Mouse (Mus musculus): ENCODE measurements at regions not wholly inside any gene's neighbourhood (a gene's known extent, or its start where the extent isn't known, plus 50 kb on each side); places are given as distances from the start of the nearest gene placed in this dataset.

- Histone ChIP-seq H3K27ac (ENCODE audit: insufficient read depth, low read length) (no peak overlapping the region), H3K4me3 (ENCODE audit: insufficient read depth, low read length) (no peak overlapping the region), H3K4me1 (ENCODE audit: control insufficient read depth, insufficient read depth, low read length) (no peaks in the 10 kb centered on the region; the same call in 1 of the 2 replicates)
- TF ChIP-seq POLR2A (IDR thresholded peaks at IDR 0.05; ENCODE audit: extremely low read depth, insufficient read depth, low read length) (no peak), CTCF (IDR thresholded peaks at IDR 0.05; ENCODE audit: extremely low read depth, insufficient read depth, low read length) (peak; percentile 45; the same call in 1 of the 2 replicates)
Observed at GRCm38 (mm10) chr8:15734461-15734860, 688.6 kb upstream of the BB014433 start.

GRCm38 (mm10) chr8:15731324-15731723 is 685.4 kb upstream of the BB014433 start:
- Histone ChIP-seq H3K4me3 (ENCODE audit: insufficient read depth, low read length) (no peak overlapping the region), H3K27ac (ENCODE audit: insufficient read depth, low read length) (no peak overlapping the region), H3K4me1 (ENCODE audit: control insufficient read depth, insufficient read depth, low read length) (no peaks in the 10 kb centered on the region; the same call in 1 of the 2 replicates)
- TF ChIP-seq CTCF (IDR thresholded peaks at IDR 0.05; ENCODE audit: extremely low read depth, insufficient read depth, low read length) (no peak), POLR2A (IDR thresholded peaks at IDR 0.05; ENCODE audit: extremely low read depth, insufficient read depth, low read length) (no peak)

DNA sequence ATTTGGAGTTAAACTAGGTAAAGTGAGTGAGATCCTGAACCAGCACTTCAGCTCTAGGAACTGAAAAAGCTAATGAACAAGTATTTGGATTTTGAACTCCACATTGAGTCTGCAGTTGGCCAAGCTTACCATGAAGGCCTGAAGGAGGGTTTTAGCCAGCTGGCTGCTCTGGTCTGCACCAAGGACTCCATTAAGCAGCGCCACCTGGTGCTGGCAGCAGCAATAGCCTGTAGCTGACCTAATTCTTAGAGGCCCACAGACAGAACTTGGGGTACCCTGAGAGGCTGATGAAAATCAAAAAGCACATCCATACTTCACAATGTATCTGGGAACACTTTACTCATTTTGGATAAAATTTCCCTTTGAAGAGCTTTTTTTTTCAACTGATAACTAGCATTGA is 683.2 kb upstream of the BB014433 start:
- Histone ChIP-seq H3K27ac (ENCODE audit: insufficient read depth, low read length) (no peak overlapping the region), H3K4me1 (ENCODE audit: control insufficient read depth, insufficient read depth, low read length) (no peaks in the 10 kb centered on the region), H3K4me3 (ENCODE audit: insufficient read depth, low read length) (no peak overlapping the region)
- TF ChIP-seq CTCF (IDR thresholded peaks at IDR 0.05; ENCODE audit: extremely low read depth, insufficient read depth, low read length), result peak; percentile 62
- no peak for TF ChIP-seq POLR2A (IDR thresholded peaks at IDR 0.05; ENCODE audit: extremely low read depth, insufficient read depth, low read length)

GRCm38 (mm10) chr8:15726310-15726709 is 680.4 kb upstream of the BB014433 start:
- TF ChIP-seq CTCF (IDR thresholded peaks at IDR 0.05; ENCODE audit: extremely low read depth, insufficient read depth, low read length) (no peak), POLR2A (IDR thresholded peaks at IDR 0.05; ENCODE audit: extremely low read depth, insufficient read depth, low read length) (no peak)
- Histone ChIP-seq H3K4me1 (ENCODE audit: control insufficient read depth, insufficient read depth, low read length) (no peaks in the 10 kb centered on the region), H3K27ac (ENCODE audit: insufficient read depth, low read length) (no peak overlapping the region)

More at GRCm38 (mm10) chr8:15726310-15726709, 680.4 kb upstream of the BB014433 start:
- H3K4me3 ChIP-seq (ENCODE audit: insufficient read depth, low read length), result no peak overlapping the region
